Mouse (Mus musculus) cortical plate, adult 2 months (tissue): Measurements from ENCODE around the gene Cacna1c.

Experiments
- CTCF ChIP-seq: fragments of 200-500 bp; IDR thresholded peaks from 2 replicates; pipeline ENCODE4 v1.5.1; 2011; ENCODE audit warnings: mild to moderate bottlenecking, control low read depth, low read length; ENCODE audit not compliant: insufficient read depth; ENCODE audit errors: extremely low read depth
- POLR2A ChIP-seq: fragments of 200-500 bp; IDR thresholded peaks from 2 replicates; pipeline ENCODE4 v1.6.1; 2011; ENCODE audit warnings: mild to moderate bottlenecking, low read length, control low read depth; ENCODE audit not compliant: insufficient read depth; ENCODE audit errors: extremely low read depth

DNA sequence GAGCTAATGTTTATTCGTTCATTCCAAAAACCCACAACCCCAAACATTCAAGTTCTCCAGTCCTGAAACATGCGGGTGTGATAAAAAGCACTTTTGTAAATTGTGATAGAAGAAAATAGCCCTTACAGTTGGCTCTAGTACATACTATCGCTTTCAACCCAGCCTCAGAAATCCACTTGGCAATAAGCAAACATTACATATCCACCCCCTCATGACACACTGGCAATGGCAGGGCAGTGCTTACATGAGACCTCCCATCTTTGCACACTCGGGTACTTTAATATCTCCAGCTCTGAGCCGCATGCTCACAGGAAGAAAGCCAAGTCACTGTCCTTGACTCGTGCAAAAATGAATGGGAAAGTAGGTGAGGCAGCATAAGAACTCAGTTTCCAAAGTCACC is 232.4 kb downstream of the Cacna1c start:
- TF ChIP-seq CTCF: no peak
- no peak for TF ChIP-seq POLR2A
